Mouse (Mus musculus): ENCODE measurements around the gene Lmtk2. TPM values are rescaled to one million over a fixed set of nuclear protein-coding genes. Genes with fewer than 3 reads are reported as not detected.

Gene Lmtk2
- total and polyA plus RNA-seq, 3 experiments, result 12.6 to 14.8 TPM; not detected in 1

DNA sequence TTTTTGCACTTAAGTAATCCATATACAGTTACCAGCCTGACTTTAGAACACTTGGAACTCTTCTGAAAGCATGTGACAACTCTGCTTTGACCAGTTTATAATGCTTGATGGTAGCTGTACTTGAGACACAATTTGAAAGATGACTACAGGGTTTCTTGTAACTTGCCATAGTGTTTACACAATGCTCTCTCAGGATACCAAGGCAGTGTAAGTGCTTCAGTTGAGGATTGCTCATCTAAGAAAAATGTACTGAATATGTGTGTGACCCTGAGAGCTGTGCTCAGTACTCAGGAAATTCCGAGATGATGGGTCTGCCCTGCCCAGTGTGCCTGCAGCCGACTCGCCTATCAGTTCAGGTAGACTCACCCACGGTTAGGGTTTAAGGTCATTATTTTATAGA is 51.0 kb downstream of the Lmtk2 start:
- Histone ChIP-seq H3K27me3 (ENCODE audit: control insufficient read depth in 1 of 2, insufficient read depth in 2 of 2, low read length in 2 of 2) (no peaks in the 10 kb centered on the region), H3K9me3 (replicated peaks; ENCODE audit: insufficient read depth, low read length) (no peaks in the 10 kb centered on the region), H3K27ac (ENCODE audit: control insufficient read depth, low read depth, low read length) (no peak overlapping the region), H3K9ac (ENCODE audit: control insufficient read depth, low read depth, low read length, poor library complexity, severe bottlenecking) (no peak overlapping the region), H3K4me1 (ENCODE audit: control insufficient read depth in 1 of 2, insufficient read depth in 2 of 2, low read length in 2 of 2) (no peaks in the 10 kb centered on the region), H3K79me2 (ENCODE audit: control insufficient read depth, insufficient read depth, low read length, poor library complexity) (no peaks in the 10 kb centered on the region), H3K36me3 (ENCODE audit: control insufficient read depth in 1 of 2, insufficient read depth in 2 of 2, low read length in 2 of 2) (peaks cover 0 to 8% of the 10 kb centered on the region in 2 experiments; a peak in 2 of 4 replicates), H3K4me3 (ENCODE audit: control insufficient read depth in 1 of 2, insufficient read depth in 1 of 2, low read depth in 2 of 2, low read length in 2 of 2) (no peak overlapping the region)
- DNase-seq (ENCODE audit: low read depth, low spot score), result no peak
- TF ChIP-seq NELFE (IDR thresholded peaks at IDR 0.05; ENCODE audit: low read depth, low read length), result no peak
- no peak for TF ChIP-seq POLR2A (IDR thresholded peaks at IDR 0.05; ENCODE audit: control insufficient read depth in 1 of 2, insufficient read depth in 1 of 2, low read depth in 1 of 2, low read length in 2 of 2, poor library complexity in 1 of 2)
- TF ChIP-seq EP300 (IDR thresholded peaks at IDR 0.05; ENCODE audit: low read depth in 1 of 2, low read length in 2 of 2), result no peak
- no peak for TF ChIP-seq BHLHE40 (IDR thresholded peaks at IDR 0.05; ENCODE audit: borderline replicate concordance, low read depth, low read length)
- TF ChIP-seq ZNF384 (IDR thresholded peaks at IDR 0.05; ENCODE audit: low read depth, low read length), result no peak
- no peak for TF ChIP-seq MAZ (IDR thresholded peaks at IDR 0.05; ENCODE audit: low read depth, low read length)
- TF ChIP-seq RAD21 (IDR thresholded peaks at IDR 0.05; ENCODE audit: low read depth, low read length), result no peak
- TF ChIP-seq MAFK (IDR thresholded peaks at IDR 0.05; ENCODE audit: borderline replicate concordance, low read depth, low read length), result no peak
- no peak for TF ChIP-seq MYC (IDR thresholded peaks at IDR 0.05; ENCODE audit: low read depth, low read length)
- TF ChIP-seq TCF12 (IDR thresholded peaks at IDR 0.05; ENCODE audit: low read depth, low read length), result no peak

DNA sequence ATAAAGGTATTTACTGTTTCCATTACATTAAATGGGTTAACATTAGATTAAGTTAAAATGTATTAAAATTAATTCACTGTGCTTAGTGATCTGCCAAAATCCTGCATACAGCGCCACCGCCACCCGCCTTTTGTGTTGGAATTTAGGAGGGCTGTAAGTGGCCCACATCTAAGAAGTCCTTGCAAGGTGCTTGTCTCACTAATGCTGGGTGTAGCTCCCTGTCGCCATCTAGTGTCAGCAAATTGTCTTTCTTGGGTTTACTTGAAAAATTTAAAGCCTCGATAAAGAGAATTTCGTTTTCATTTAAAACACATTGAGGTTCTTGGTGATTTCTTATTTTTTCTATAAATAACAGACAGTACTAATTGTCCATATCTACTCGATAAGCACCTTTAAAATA is 54.3 kb downstream of the Lmtk2 start:
- Histone ChIP-seq H3K27ac (ENCODE audit: control insufficient read depth, low read depth, low read length) (no peak overlapping the region), H3K36me3 (ENCODE audit: control insufficient read depth in 1 of 2, insufficient read depth in 2 of 2, low read length in 2 of 2) (peaks cover 0 to 7% of the 10 kb centered on the region in 2 experiments; a peak in 2 of 4 replicates), H3K4me1 (ENCODE audit: control insufficient read depth in 1 of 2, insufficient read depth in 2 of 2, low read length in 2 of 2) (no peaks in the 10 kb centered on the region), H3K79me2 (ENCODE audit: control insufficient read depth, insufficient read depth, low read length, poor library complexity) (no peaks in the 10 kb centered on the region), H3K27me3 (ENCODE audit: control insufficient read depth in 1 of 2, insufficient read depth in 2 of 2, low read length in 2 of 2) (no peaks in the 10 kb centered on the region), H3K4me3 (ENCODE audit: control insufficient read depth in 1 of 2, insufficient read depth in 1 of 2, low read depth in 2 of 2, low read length in 2 of 2) (no peak overlapping the region), H3K9me3 (replicated peaks; ENCODE audit: insufficient read depth, low read length) (no peaks in the 10 kb centered on the region), H3K9ac (ENCODE audit: control insufficient read depth, low read depth, low read length, poor library complexity, severe bottlenecking) (no peak overlapping the region)
- peak; percentile 84 for DNase-seq (ENCODE audit: low read depth, low spot score)
- TF ChIP-seq ETS1 (IDR thresholded peaks at IDR 0.05; ENCODE audit: low read depth, low read length), result no peak
- no peak for TF ChIP-seq BHLHE40 (IDR thresholded peaks at IDR 0.05; ENCODE audit: borderline replicate concordance, low read depth, low read length)
- TF ChIP-seq SIN3A (IDR thresholded peaks at IDR 0.05; ENCODE audit: low read length), result 0 out of 2 replicates have a peak, but pooled peaks have one; percentile 16
- TF ChIP-seq RAD21 (IDR thresholded peaks at IDR 0.05; ENCODE audit: low read depth, low read length), result peak; percentile 75
- TF ChIP-seq CTCF (IDR thresholded peaks at IDR 0.05 in 2 of 3, conservative IDR thresholded peaks at IDR 0.05 in 1 of 3; ENCODE audit: control insufficient read depth in 1 of 3, insufficient read depth in 1 of 3, low read depth in 2 of 3, low read length in 3 of 3, poor library complexity in 1 of 3, severe bottlenecking in 1 of 3), result peak; percentile 55 to 83 (median 60)
- no peak for TF ChIP-seq TAL1 (IDR thresholded peaks at IDR 0.05; ENCODE audit: low read length)
- TF ChIP-seq ZC3H11A (IDR thresholded peaks at IDR 0.05; ENCODE audit: low read depth, low read length), result peak; percentile 72
- peak; percentile 78 for TF ChIP-seq SMC3 (IDR thresholded peaks at IDR 0.05; ENCODE audit: low read depth, low read length)
- no peak for TF ChIP-seq MAZ (IDR thresholded peaks at IDR 0.05; ENCODE audit: low read depth, low read length)
